Mouse (Mus musculus): ENCODE results near the gene Lif.

DNA sequence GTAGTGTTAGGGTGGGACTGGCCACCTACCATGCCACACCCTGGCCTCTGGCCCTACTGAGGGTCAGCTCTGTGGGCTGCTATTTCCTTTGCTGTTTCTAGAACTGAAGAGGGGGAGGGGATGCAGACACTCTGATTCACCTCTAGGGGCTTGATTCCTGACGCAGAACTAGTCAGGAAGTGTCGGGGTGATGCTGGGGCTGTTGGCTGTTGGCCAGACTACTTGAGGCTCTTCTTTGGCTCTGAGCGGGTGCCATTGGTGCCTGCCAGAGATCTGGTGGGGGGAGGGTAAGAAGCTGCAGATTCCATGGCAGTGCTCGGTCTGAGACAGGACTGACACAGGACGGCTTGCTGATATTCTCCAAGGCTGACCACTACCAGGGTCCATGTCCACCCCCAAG, 4.6 kb downstream of the Lif start:
- TF ChIP-seq CTCF (IDR thresholded peaks at IDR 0.05; ENCODE audit: low read depth): no peak; the same call in 1 of the 2 replicates
- no peak for TF ChIP-seq EP300 (IDR thresholded peaks at IDR 0.05; ENCODE audit: low read depth)

Measured in liver, embryonic 14.5 days (tissue).